Mouse (Mus musculus) heart, embryonic 14.5 days (tissue): ENCODE measurements at regions not wholly inside any gene's neighbourhood (a gene's known extent, or its start where the extent isn't known, plus 50 kb on each side); places are given as distances from the start of the nearest gene placed in this dataset.
A peak's percentile ranks its signal among the peaks of the same experiment; 100 is the strongest.

Experiments used
- ATAC-seq: fragments of 200-750 bp; cut with Nextera tagmentation; 2 replicates; pipeline ENCODE4 v1.8.0; 2017; ENCODE audit warnings: low read depth, moderate TSS enrichment; ENCODE audit not compliant: insufficient number of reproducible peaks, insufficient read depth, low FRiP score
- H3K27ac ChIP-seq, 2 experiments: fragments of 200-500 bp in 1 of 2; fragments of 300-500 bp in 1 of 2; sonication (generic) in 1 of 2; replicated peaks in 1 of 2; 2 replicates each; pipeline ENCODE4 v1.5.1; 2012 to 2014; ENCODE audit warnings: low read depth in 2 of 2, low read length in 2 of 2, control low read depth in 1 of 2, mild to moderate bottlenecking in 1 of 2, mixed read lengths in 1 of 2; ENCODE audit not compliant: control insufficient read depth in 1 of 2, insufficient read depth in 1 of 2
- H3K27me3 ChIP-seq: fragments of 300-500 bp; sonication (generic); 2 replicates; pipeline ENCODE4 v1.6.1; 2014; ENCODE audit warnings: mild to moderate bottlenecking, low read length, control low read depth; ENCODE audit not compliant: control insufficient read depth, insufficient read depth
- H3K36me3 ChIP-seq: fragments of 300-500 bp; sonication (generic); 2 replicates; pipeline ENCODE4 v1.6.1; 2014; ENCODE audit warnings: mild to moderate bottlenecking, control low read depth, low read length, mixed read lengths; ENCODE audit not compliant: control insufficient read depth, insufficient read depth
- H3K4me1 ChIP-seq, 2 experiments: fragments of 200-500 bp in 1 of 2; fragments of 300-500 bp in 1 of 2; sonication (generic) in 1 of 2; 2 replicates each; pipeline ENCODE4 v1.6.1; 2012 to 2014; ENCODE audit warnings: low read length in 2 of 2, control low read depth in 1 of 2, mixed read lengths in 1 of 2; ENCODE audit not compliant: control insufficient read depth in 2 of 2, insufficient read depth in 2 of 2
- H3K4me2 ChIP-seq: fragments of 300-500 bp; sonication (generic); 2 replicates; pipeline ENCODE4 v1.6.1; 2014; ENCODE audit warnings: mild to moderate bottlenecking, low read length
- H3K4me3 ChIP-seq, 2 experiments: fragments of 200-500 bp in 1 of 2; fragments of 300-500 bp in 1 of 2; sonication (generic) in 1 of 2; 2 replicates each; pipeline ENCODE4 v1.5.1; 2012 to 2014; ENCODE audit warnings: low read length in 2 of 2, mild to moderate bottlenecking in 2 of 2, control low read depth in 1 of 2, low read depth in 1 of 2, moderate library complexity in 1 of 2; ENCODE audit not compliant: control insufficient read depth in 1 of 2, insufficient read depth in 1 of 2
- H3K9ac ChIP-seq: fragments of 300-500 bp; sonication (generic); 2 replicates; pipeline ENCODE4 v1.6.1; 2014; ENCODE audit warnings: mild to moderate bottlenecking, low read length
- H3K9me3 ChIP-seq: fragments of 300-500 bp; sonication (generic); 2 replicates; pipeline ENCODE4 v1.6.1; 2016; ENCODE audit warnings: low read length, control low read depth; ENCODE audit not compliant: control insufficient read depth
- WGBS: fragments of 180-500 bp; shearing (Covaris S2); extraction: QIAGEN DNeasy Blood & Tissue Kit; methylation state at CpG from one replicate; pipeline ENCODE4 v1.1.7; 2014; 5-methylcytosine and 5-hydroxymethylcytosine counted together

GRCm38 (mm10) chr12:29124079-29124668, 372.6 kb downstream of the Eipr1 start:
- WGBS, result 58% methylated on average over 7 of the region's 7 CpGs
- Histone ChIP-seq H3K36me3 (no peaks in the 10 kb centered on the region), H3K4me3 (no peak overlapping the region), H3K27me3 (no peaks in the 10 kb centered on the region), H3K4me2 (no peak overlapping the region), H3K9ac (no peak overlapping the region), H3K4me1 (peaks cover 4 to 12% of the 10 kb centered on the region in 2 experiments; a peak in 3 of 4 replicates), H3K9me3 (no peaks in the 10 kb centered on the region), H3K27ac (no peak overlapping the region)
- no peak for ATAC-seq

- Histone ChIP-seq H3K4me1 (peaks cover 4 to 12% of the 10 kb centered on the region in 2 experiments; a peak in 3 of 4 replicates), H3K9ac (no peak overlapping the region), H3K36me3 (no peaks in the 10 kb centered on the region), H3K4me3 (no peak overlapping the region), H3K9me3 (no peaks in the 10 kb centered on the region), H3K27me3 (no peaks in the 10 kb centered on the region), H3K4me2 (no peak overlapping the region), H3K27ac (no peak overlapping the region)
- ATAC-seq, result no peak
- WGBS, result 26% methylated on average over 10 of the region's 10 CpGs
These were observed 377.2 kb downstream of the Eipr1 start for GRCm38 (mm10) chr12:29128844-29129243.

GRCm38 (mm10) chr12:29129331-29129730, 377.7 kb downstream of the Eipr1 start:
- WGBS, result 57% methylated on average over 4 of the region's 4 CpGs
- no peak overlapping the region for H3K27ac ChIP-seq
- H3K9ac ChIP-seq, result no peak overlapping the region
- H3K9me3 ChIP-seq, result no peaks in the 10 kb centered on the region
- H3K4me3 ChIP-seq, result no peak overlapping the region
- peaks cover 4 to 12% of the 10 kb centered on the region in 2 experiments; a peak in 3 of 4 replicates for H3K4me1 ChIP-seq
- no peaks in the 10 kb centered on the region for H3K27me3 ChIP-seq
- H3K36me3 ChIP-seq, result no peaks in the 10 kb centered on the region
- ATAC-seq, result no peak
- H3K4me2 ChIP-seq, result no peak overlapping the region

GRCm38 (mm10) chr12:29134326-29134725, 382.7 kb downstream of the Eipr1 start:
- no peak overlapping the region for H3K4me2 ChIP-seq
- H3K9me3 ChIP-seq, result no peaks in the 10 kb centered on the region
- H3K27me3 ChIP-seq, result no peaks in the 10 kb centered on the region
- no peak overlapping the region for H3K27ac ChIP-seq
- WGBS, result 53% methylated on average over 2 of the region's 2 CpGs
- ATAC-seq, result no peak
- peaks cover 13 to 22% of the 10 kb centered on the region in 2 experiments for H3K4me1 ChIP-seq
- no peaks in the 10 kb centered on the region for H3K36me3 ChIP-seq
- no peak overlapping the region for H3K9ac ChIP-seq
- no peak overlapping the region for H3K4me3 ChIP-seq

- Histone ChIP-seq H3K4me2 (no peak overlapping the region), H3K27me3 (no peaks in the 10 kb centered on the region), H3K9me3 (no peaks in the 10 kb centered on the region), H3K27ac (peak overlapping the region in 1 of 2 experiments; percentile 64; a peak in 2 of 4 replicates), H3K4me1 (peaks cover 25 to 36% of the 10 kb centered on the region in 2 experiments), H3K9ac (no peak overlapping the region), H3K4me3 (no peak overlapping the region), H3K36me3 (no peaks in the 10 kb centered on the region)
- WGBS, result 10% methylated on average over 5 of the region's 5 CpGs
- ATAC-seq, result peak; percentile 89
These were observed 385.3 kb downstream of the Eipr1 start for GRCm38 (mm10) chr12:29136850-29137268.

GRCm38 (mm10) chr12:29137455-29137854, 385.9 kb downstream of the Eipr1 start:
- ATAC-seq, result no peak
- no peaks in the 10 kb centered on the region for H3K27me3 ChIP-seq
- no peaks in the 10 kb centered on the region for H3K9me3 ChIP-seq
- no peak overlapping the region for H3K4me2 ChIP-seq
- no peak overlapping the region for H3K4me3 ChIP-seq
- no peaks in the 10 kb centered on the region for H3K36me3 ChIP-seq
- peaks cover 25 to 36% of the 10 kb centered on the region in 2 experiments for H3K4me1 ChIP-seq
- peak overlapping the region in 1 of 2 experiments; percentile 64; a peak in 2 of 4 replicates for H3K27ac ChIP-seq
- WGBS, result 57% methylated on average over 8 of the region's 8 CpGs
- no peak overlapping the region for H3K9ac ChIP-seq

GRCm38 (mm10) chr12:29140576-29140975, 387.6 kb upstream of the Myt1l start:
- Histone ChIP-seq H3K9me3 (no peaks in the 10 kb centered on the region), H3K27me3 (no peaks in the 10 kb centered on the region), H3K4me2 (no peak overlapping the region), H3K27ac (no peak overlapping the region), H3K9ac (no peak overlapping the region), H3K4me1 (peaks cover 25 to 36% of the 10 kb centered on the region in 2 experiments), H3K4me3 (no peak overlapping the region), H3K36me3 (no peaks in the 10 kb centered on the region)
- ATAC-seq, result no peak
- 7% methylated on average over 3 of the region's 3 CpGs for WGBS

- WGBS, result 40% methylated on average over 13 of the region's 13 CpGs
- Histone ChIP-seq H3K4me3 (no peak overlapping the region), H3K9me3 (no peaks in the 10 kb centered on the region), H3K4me2 (peak overlapping the region; percentile 4; the same call in 1 of the 2 replicates), H3K27me3 (no peaks in the 10 kb centered on the region), H3K27ac (no peak overlapping the region), H3K36me3 (no peaks in the 10 kb centered on the region), H3K4me1 (peaks cover 22 to 32% of the 10 kb centered on the region in 2 experiments), H3K9ac (no peak overlapping the region)
- ATAC-seq, result no peak
These were observed 387.1 kb upstream of the Myt1l start for GRCm38 (mm10) chr12:29141132-29141531.
